Mouse (Mus musculus) midbrain, embryonic 11.5 days (tissue): ENCODE measurements around the gene Exd1. TPM values are rescaled to one million over a fixed set of nuclear protein-coding genes. Genes with fewer than 3 reads are reported as not detected.

ENCODE experiments used
- ATAC-seq: fragments of 200-750 bp; cut with Nextera tagmentation; 2 replicates; pipeline ENCODE4 v1.8.0; 2017; ENCODE audit warnings: moderate TSS enrichment, moderate library complexity; ENCODE audit not compliant: low FRiP score
- DNase-seq: peaks from one replicate; pipeline ENCODE4 v3.0.0; 2015; ENCODE audit warnings: low spot score; ENCODE audit errors: missing footprints
- H3K27ac ChIP-seq: fragments of 300-500 bp; sonication (generic); 2 replicates; pipeline ENCODE4 v1.5.1; 2014; ENCODE audit warnings: low read depth, low read length
- H3K27me3 ChIP-seq: fragments of 300-500 bp; sonication (generic); 2 replicates; pipeline ENCODE4 v1.6.1; 2014; ENCODE audit warnings: mild to moderate bottlenecking, low read length, moderate library complexity, mixed read lengths; ENCODE audit not compliant: control insufficient read depth, insufficient read depth
- H3K36me3 ChIP-seq: fragments of 300-500 bp; sonication (generic); 2 replicates; pipeline ENCODE4 v1.6.1; 2014; ENCODE audit warnings: mild to moderate bottlenecking, low read length, moderate library complexity, mixed read lengths; ENCODE audit not compliant: control insufficient read depth, insufficient read depth
- H3K4me1 ChIP-seq: fragments of 300-500 bp; sonication (generic); 2 replicates; pipeline ENCODE4 v1.6.1; 2014; ENCODE audit warnings: low read length; ENCODE audit not compliant: control insufficient read depth, insufficient read depth
- H3K4me2 ChIP-seq: fragments of 300-500 bp; sonication (generic); 2 replicates; pipeline ENCODE4 v1.6.1; 2014; ENCODE audit warnings: mild to moderate bottlenecking, moderate library complexity
- H3K4me3 ChIP-seq: fragments of 300-500 bp; sonication (generic); 2 replicates; pipeline ENCODE4 v1.5.1; 2014; ENCODE audit warnings: low read depth, low read length
- H3K9ac ChIP-seq: fragments of 300-500 bp; sonication (generic); 2 replicates; pipeline ENCODE4 v1.6.1; 2014; ENCODE audit warnings: low read length
- H3K9me3 ChIP-seq: fragments of 300-500 bp; sonication (generic); 2 replicates; pipeline ENCODE4 v1.6.1; 2016; ENCODE audit warnings: low read length; ENCODE audit not compliant: control insufficient read depth
- WGBS: fragments of 180-500 bp; shearing (Covaris S2); extraction: QIAGEN DNeasy Blood & Tissue Kit; methylation state at CpG from one replicate; pipeline ENCODE4 v1.1.7; 2014; 5-methylcytosine and 5-hydroxymethylcytosine counted together
- polyA plus RNA-seq: library from polyadenylated mRNA; unstranded; fragments of >200 nt; fragmentation: Nextera tagmentation; extraction: Ambion mirVana; gene quantifications from 2 replicates; pipeline ENCODE4 v1.2.1, GENCODE M21; 2014

The Exd1 gene
- polyA plus RNA-seq, 1 experiment from 2014 or later: 0.20 TPM

- Histone ChIP-seq H3K27ac (no peak overlapping the region), H3K4me1 (0 out of 2 replicates have a peak, but pooled peaks cover 3% of the 10 kb centered on the region), H3K36me3 (no peaks in the 10 kb centered on the region), H3K9me3 (no peaks in the 10 kb centered on the region), H3K9ac (peak overlapping the region; percentile 63; the same call in 1 of the 2 replicates), H3K4me2 (peak overlapping the region; percentile 64), H3K4me3 (peak overlapping the region; percentile 72; the same call in 1 of the 2 replicates), H3K27me3 (no peaks in the 10 kb centered on the region; the same call in 1 of the 2 replicates)
- WGBS: 79% methylated on average over 5 of the region's 5 CpGs
- DNase-seq (no peak), ATAC-seq (no peak)
Measured at GRCm38 (mm10) chr2:119548691-119549090, 1.3 kb upstream of the Exd1 start.

GRCm38 (mm10) chr2:119548371-119548660 is 889 bp upstream of the Exd1 start:
- H3K27me3 ChIP-seq: no peaks in the 10 kb centered on the region; the same call in 1 of the 2 replicates
- DNase-seq: no peak
- peak overlapping the region; percentile 72 for H3K4me3 ChIP-seq
- no peak overlapping the region for H3K27ac ChIP-seq
- 15% methylated on average over 3 of the region's 3 CpGs for WGBS
- ATAC-seq: no peak
- no peaks in the 10 kb centered on the region for H3K36me3 ChIP-seq
- peak overlapping the region; percentile 64 for H3K4me2 ChIP-seq
- 0 out of 2 replicates have a peak, but pooled peaks cover 3% of the 10 kb centered on the region for H3K4me1 ChIP-seq
- peak overlapping the region; percentile 63 for H3K9ac ChIP-seq
- H3K9me3 ChIP-seq: no peaks in the 10 kb centered on the region

- H3K9ac ChIP-seq: peak overlapping the region; percentile 54
Measured at GRCm38 (mm10) chr2:119546848-119547521, 442 bp downstream of the Exd1 start.

GRCm38 (mm10) chr2:119543656-119544055 is 3.8 kb downstream of the Exd1 start:
- no peak overlapping the region for H3K4me2 ChIP-seq
- H3K27me3 ChIP-seq: no peaks in the 10 kb centered on the region; the same call in 1 of the 2 replicates
- 71% methylated on average over 2 of the region's 2 CpGs for WGBS
- H3K9me3 ChIP-seq: no peaks in the 10 kb centered on the region
- no peaks in the 10 kb centered on the region for H3K36me3 ChIP-seq
- no peak overlapping the region for H3K27ac ChIP-seq
- DNase-seq (no peak), ATAC-seq (no peak)
- no peak overlapping the region for H3K9ac ChIP-seq
- no peaks in the 10 kb centered on the region for H3K4me1 ChIP-seq
- no peak overlapping the region for H3K4me3 ChIP-seq

More at GRCm38 (mm10) chr2:119546848-119547521, 442 bp downstream of the Exd1 start:
- no peaks in the 10 kb centered on the region for H3K9me3 ChIP-seq
- peak overlapping the region; percentile 64 for H3K4me2 ChIP-seq
- H3K36me3 ChIP-seq: no peaks in the 10 kb centered on the region
- peak; percentile 99 for DNase-seq
- H3K4me1 ChIP-seq: 0 out of 2 replicates have a peak, but pooled peaks cover 3% of the 10 kb centered on the region
- H3K27me3 ChIP-seq: no peaks in the 10 kb centered on the region; the same call in 1 of the 2 replicates
- H3K4me3 ChIP-seq: peak overlapping the region; percentile 72
- peak overlapping the region; percentile 57 for H3K27ac ChIP-seq
- peak; percentile 73 for ATAC-seq
- WGBS: 2% methylated on average over 30 of the region's 30 CpGs

GRCm38 (mm10) chr2:119542106-119542505 is 5.3 kb downstream of the Exd1 start:
- no peaks in the 10 kb centered on the region for H3K9me3 ChIP-seq
- 34% methylated on average over 1 of the region's 1 CpGs for WGBS
- H3K4me1 ChIP-seq: no peaks in the 10 kb centered on the region
- H3K27ac ChIP-seq: no peak overlapping the region
- no peak for DNase-seq
- ATAC-seq: no peak
- H3K9ac ChIP-seq: no peak overlapping the region
- H3K4me3 ChIP-seq: no peak overlapping the region
- no peaks in the 10 kb centered on the region for H3K36me3 ChIP-seq
- H3K27me3 ChIP-seq: no peaks in the 10 kb centered on the region; the same call in 1 of the 2 replicates
- no peak overlapping the region for H3K4me2 ChIP-seq

GRCm38 (mm10) chr2:119538802-119539201 is 8.6 kb downstream of the Exd1 start:
- Histone ChIP-seq H3K4me2 (no peak overlapping the region), H3K4me3 (no peak overlapping the region), H3K9ac (no peak overlapping the region), H3K36me3 (no peaks in the 10 kb centered on the region), H3K4me1 (no peaks in the 10 kb centered on the region), H3K27ac (no peak overlapping the region), H3K27me3 (no peaks in the 10 kb centered on the region), H3K9me3 (no peaks in the 10 kb centered on the region)
- DNase-seq: no peak
- WGBS: 84% methylated on average over 9 of the region's 9 CpGs
- ATAC-seq: no peak

GRCm38 (mm10) chr2:119525422-119525821 is 22.0 kb downstream of the Exd1 start:
- H3K9me3 ChIP-seq: no peaks in the 10 kb centered on the region
- no peak overlapping the region for H3K4me2 ChIP-seq
- DNase-seq: no peak
- no peak overlapping the region for H3K9ac ChIP-seq
- 50% methylated on average over 4 of the region's 4 CpGs for WGBS
- ATAC-seq: no peak
- H3K4me3 ChIP-seq: no peak overlapping the region
- H3K27ac ChIP-seq: no peak overlapping the region
- no peaks in the 10 kb centered on the region for H3K4me1 ChIP-seq
- no peaks in the 10 kb centered on the region for H3K27me3 ChIP-seq
- no peaks in the 10 kb centered on the region for H3K36me3 ChIP-seq

- WGBS: 81% methylated on average over 4 of the region's 4 CpGs
Measured at GRCm38 (mm10) chr2:119523836-119524235, 23.6 kb downstream of the Exd1 start.

GRCm38 (mm10) chr2:119520550-119520949 is 26.9 kb downstream of the Exd1 start:
- no peaks in the 10 kb centered on the region for H3K4me1 ChIP-seq
- H3K4me2 ChIP-seq: no peak overlapping the region
- H3K9ac ChIP-seq: no peak overlapping the region
- H3K9me3 ChIP-seq: no peaks in the 10 kb centered on the region
- no peak overlapping the region for H3K4me3 ChIP-seq
- H3K27ac ChIP-seq: no peak overlapping the region
- H3K27me3 ChIP-seq: no peaks in the 10 kb centered on the region
- H3K36me3 ChIP-seq: no peaks in the 10 kb centered on the region
- no peak for DNase-seq
- ATAC-seq: no peak
- 81% methylated on average over 7 of the region's 7 CpGs for WGBS

More at GRCm38 (mm10) chr2:119523836-119524235, 23.6 kb downstream of the Exd1 start:
- Histone ChIP-seq H3K4me3 (no peak overlapping the region), H3K36me3 (no peaks in the 10 kb centered on the region), H3K4me2 (no peak overlapping the region), H3K9ac (no peak overlapping the region), H3K9me3 (no peaks in the 10 kb centered on the region), H3K27ac (no peak overlapping the region), H3K27me3 (no peaks in the 10 kb centered on the region), H3K4me1 (no peaks in the 10 kb centered on the region)
- DNase-seq (no peak), ATAC-seq (no peak)
